Mouse (Mus musculus): ENCODE measurements around the gene Tbcd.

The Tbcd gene

DNA sequence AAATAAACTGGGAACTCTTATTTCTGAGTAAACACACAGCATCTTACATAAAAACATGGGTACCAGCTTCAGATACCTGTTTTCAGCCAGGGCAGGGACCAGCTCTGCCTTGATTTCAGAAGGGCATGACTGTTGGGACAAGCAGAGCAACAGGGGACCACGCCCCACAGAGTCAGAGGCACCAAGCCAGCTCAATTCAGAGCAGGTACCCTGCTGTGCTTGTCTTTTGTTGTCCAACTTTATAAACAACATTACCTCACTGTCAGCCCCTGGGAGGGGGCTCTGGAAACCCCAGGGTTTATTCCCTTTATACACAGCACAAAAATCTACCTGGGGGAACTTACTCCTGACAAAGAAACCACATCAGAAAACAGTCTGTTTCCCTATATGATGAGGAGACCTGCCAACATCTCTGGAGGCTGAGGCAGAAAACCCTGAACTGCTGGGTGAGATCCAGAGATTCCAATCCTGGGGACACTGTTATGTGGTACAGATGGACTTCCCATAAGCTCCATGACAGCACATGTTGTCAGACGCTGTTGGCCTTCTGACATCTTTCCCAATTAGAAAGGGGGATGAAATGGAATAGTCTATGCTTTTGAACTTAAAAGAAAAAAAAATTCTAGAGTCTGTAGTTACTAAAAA, 189.9 kb downstream of the Tbcd start:
- no peak for TF ChIP-seq GATA4 (IDR thresholded peaks at IDR 0.05; ENCODE audit: insufficient replicate concordance, low read length)

DNA sequence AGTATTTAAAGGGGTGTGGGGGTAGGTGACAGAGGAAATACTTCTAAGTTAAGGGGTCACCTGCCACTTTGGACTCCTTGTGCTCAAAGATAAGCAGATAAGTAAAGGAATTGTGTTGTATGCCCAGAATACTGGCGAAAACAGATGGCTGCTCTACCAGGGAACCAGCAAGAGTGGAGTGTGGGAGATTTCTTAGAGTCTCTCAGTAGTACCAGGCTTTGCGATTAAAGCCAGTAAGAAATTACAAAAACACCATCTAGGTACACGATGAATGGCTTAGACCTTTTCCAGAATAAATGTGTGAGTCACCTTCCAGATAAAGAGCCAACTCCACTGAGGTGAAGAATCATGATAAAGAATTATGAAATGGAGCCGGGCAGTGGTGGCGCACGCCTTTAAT, 193.6 kb downstream of the Tbcd start:
- TF ChIP-seq GATA4 (IDR thresholded peaks at IDR 0.05; ENCODE audit: insufficient replicate concordance, low read length): no peak

DNA sequence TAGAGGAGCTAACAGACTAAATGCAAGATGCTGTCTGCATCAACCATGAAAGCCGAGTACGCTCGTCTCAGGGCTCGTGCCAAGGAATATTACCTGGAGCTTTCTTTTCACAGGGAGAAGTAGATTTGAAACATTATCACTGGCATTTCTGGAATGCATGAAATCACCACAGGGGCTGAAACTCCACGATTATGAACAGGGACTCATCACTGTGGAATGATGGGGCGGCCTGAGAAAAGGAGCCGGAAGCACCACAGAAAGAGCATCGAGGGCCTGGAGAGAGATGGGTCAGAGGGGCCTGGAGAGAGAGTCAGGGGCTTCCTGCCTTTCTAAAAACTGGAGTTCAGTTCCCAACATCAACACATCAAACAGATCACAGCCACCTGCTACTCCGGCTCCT, 195.6 kb downstream of the Tbcd start:
- TF ChIP-seq GATA4 (IDR thresholded peaks at IDR 0.05; ENCODE audit: insufficient replicate concordance, low read length): no peak

DNA sequence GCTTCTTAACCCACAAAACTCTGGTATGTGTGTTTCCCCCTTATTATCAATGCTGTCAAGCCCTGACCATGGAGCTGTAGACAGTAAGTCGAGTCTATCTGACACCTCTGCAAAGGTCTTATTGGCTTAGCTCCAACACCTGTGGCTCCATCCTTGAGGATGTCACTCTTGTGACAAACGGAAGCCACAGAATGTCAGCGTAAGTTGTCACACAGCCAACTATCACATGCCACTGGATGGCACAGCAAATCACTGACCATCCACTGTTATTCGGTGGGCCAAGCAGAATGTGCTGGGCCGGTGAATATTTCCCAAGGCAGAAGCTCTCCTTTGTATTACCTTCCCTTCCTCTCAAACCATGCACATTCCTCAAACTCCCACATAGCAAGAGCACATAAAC, 196.4 kb downstream of the Tbcd start:
- TF ChIP-seq GATA4 (IDR thresholded peaks at IDR 0.05; ENCODE audit: insufficient replicate concordance, low read length): no peak

DNA sequence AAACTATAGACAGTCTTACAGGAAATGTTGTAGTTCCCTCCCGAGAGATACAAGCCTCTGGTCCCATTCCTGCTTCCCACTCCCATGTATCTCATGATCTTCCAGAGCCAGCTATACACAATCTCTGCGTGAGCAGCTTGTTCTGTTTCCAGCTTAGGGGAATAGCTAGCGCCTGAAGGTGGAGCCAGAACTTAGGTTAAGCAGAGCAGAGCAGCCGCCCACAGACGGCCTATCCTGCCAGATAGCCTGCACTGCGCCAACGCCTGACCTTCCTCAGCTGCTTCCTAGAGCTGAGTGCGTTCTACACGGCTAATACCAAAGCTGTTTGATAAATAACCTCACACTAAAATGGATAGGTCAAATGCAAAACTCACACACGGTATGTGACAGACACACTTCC, 198.2 kb downstream of the Tbcd start:
- TF ChIP-seq GATA4 (IDR thresholded peaks at IDR 0.05; ENCODE audit: insufficient replicate concordance, low read length): no peak

DNA sequence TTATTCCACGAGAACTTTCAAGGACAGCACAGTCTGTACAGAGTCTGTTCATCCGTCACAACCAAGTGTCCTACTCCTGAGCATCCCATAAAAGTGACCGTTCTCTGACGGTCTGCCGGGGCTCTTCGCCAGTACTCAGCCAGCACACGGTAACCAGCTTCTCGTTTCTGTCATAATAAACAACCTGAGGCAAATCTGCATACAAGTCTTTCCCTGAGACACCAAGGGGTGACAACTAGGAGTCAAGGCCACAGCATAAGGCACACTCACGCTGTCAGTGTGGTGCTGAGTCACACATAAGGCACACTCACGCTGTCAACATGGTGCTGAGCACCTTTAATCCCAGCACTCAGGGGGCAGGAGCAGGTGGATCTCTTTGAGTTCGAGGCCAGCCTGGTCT, 198.9 kb downstream of the Tbcd start:
- no peak for TF ChIP-seq GATA4 (IDR thresholded peaks at IDR 0.05; ENCODE audit: insufficient replicate concordance, low read length)

DNA sequence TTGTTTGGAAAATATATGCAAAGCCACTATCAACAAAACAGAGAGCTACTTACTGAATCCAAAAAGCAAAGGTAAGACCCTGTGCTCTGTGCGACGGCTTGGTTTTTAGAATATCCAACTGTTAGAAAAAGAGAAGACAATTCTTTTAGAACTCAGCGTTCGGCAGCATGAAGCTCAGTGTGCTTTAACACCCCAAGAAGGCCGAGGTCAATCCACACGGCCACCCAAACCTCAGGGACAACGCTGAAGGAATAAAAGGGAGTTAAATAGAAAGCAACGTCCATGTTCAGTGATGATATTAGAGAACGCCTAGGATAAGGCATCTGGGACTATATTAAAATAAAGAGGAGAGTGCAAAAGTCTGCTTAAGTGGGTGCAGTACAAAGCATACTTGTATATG, 199.8 kb downstream of the Tbcd start:
- no peak for TF ChIP-seq GATA4 (IDR thresholded peaks at IDR 0.05; ENCODE audit: insufficient replicate concordance, low read length)

DNA sequence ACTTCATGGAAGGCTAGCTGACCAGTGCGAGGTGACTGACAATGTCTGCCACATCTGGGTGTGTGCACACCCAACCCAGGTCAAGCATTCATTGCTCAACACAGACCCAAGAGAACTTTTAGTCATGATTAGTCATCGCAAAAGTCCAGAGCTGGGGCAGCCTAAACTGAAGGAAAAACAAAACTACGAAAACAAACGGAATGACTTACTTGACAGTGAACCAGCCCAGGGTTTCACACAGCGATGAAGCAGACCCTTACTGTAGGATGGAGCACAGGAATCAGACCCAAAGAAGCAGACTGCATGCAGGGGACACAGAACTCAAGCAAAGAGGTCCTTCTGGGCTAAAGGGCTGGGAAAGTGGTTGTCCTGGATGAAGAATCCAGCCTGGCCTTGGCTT, 200.2 kb downstream of the Tbcd start:
- no peak for TF ChIP-seq GATA4 (IDR thresholded peaks at IDR 0.05; ENCODE audit: insufficient replicate concordance, low read length)

DNA sequence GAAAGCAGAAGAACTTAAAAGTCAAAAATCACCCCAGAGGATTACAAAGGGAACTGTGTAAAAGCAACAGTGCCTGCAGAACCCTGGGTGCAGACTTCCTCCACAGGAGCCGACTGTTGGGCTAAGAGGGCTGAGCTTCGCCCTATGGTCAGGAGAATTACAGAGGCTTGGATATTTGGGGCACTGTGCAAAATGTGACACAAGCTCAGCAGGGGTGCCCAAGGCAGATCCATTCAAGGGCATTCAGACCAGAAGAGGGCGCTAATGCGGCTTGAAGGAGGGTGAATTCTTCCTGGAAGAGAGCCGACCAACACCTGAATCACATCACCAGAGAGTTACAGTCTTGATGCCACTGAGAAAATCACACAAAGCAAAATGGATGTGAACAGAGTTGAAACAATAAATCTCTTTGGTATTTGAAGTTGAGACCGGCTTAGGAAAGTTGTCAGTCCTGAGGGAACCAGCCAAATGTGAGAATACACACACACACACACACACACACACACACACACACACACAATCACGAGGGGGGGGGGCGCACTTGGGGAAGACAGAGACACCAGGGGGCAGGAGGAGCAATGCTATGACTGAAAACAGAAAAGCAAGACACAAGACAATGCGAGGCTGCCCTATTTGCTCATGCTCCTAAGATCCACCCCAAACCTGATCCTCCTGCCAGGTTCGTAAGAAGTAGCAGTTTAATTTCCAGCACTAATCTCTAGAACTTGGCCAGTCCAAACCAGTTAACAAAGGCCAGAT, 201.0 kb downstream of the Tbcd start:
- TF ChIP-seq GATA4 (IDR thresholded peaks at IDR 0.05; ENCODE audit: insufficient replicate concordance, low read length): no peak

DNA sequence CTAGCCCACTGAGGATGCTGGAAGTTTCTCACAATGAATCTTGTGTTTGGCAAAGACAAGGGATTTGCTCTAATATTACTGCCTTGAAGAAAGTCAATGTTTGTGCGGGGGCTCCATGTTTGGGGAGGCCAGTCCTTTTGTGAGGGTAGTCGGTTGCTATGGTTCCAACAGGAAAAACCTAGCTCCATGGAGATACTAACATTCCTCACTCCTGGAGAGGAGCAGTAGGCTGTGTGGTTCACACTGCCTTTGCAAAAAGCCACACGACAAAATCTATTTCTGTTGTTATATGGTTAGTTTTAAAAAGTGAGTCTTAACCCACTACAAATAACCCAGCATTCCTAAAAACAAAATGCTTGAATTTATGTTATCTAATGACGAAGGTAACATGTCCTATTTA, 201.9 kb downstream of the Tbcd start:
- no peak for TF ChIP-seq GATA4 (IDR thresholded peaks at IDR 0.05; ENCODE audit: insufficient replicate concordance, low read length)

DNA sequence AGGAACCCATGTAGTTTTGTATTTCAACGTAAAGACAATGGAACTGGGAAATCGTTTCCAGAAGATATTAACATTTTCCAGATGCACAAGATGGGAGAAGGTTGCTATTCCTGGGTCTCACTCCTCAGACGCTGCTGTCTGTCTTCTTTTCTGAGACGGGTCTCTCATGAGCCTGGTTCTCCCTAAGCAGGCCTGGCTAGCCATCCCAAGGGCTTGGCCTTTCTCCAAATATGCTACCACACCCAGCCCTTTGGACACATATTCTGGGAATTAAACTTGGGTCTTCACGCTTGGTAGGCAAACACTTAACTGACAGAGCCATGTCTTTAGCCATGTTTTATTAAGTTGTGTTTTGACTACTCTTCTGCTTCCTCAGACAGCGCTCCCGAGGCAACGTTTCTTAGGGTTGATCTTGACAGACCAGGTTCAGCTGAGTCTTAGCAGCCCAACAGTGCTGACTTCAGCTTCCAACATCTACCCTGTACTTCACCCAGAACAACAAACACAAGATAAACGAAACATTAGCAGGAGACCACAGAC, 202.7 kb downstream of the Tbcd start:
- no peak for TF ChIP-seq GATA4 (IDR thresholded peaks at IDR 0.05; ENCODE audit: insufficient replicate concordance, low read length)

DNA sequence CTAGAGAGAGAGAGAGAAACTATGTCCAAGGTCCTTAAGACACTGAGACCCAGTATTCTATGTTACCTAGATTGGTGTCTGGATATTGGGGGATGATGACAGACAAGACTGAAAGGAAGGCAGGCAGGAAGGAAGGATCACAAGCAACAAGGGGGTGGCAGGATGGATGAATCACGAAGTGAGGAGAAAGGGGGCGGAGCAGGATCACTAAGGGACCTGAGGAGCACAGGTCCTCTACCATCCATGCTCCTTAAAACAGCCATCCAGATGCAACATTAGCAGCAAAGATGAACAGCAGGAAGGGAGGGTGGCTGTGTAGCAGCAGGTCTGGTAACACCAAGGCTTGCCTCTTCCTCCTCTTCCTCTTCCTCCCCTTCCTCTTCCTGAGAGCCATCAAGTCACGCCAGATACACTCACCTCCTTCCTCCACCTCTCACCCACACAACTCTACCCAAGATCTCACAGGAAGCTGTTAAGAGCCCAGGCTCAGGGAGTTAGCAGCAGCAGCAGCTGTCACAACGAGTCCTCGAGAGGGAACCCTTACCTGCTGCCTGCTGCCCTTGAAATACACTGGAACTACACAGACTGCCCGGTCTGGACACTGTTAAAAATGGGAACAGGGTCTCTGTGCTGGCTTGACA, 203.5 kb downstream of the Tbcd start:
- TF ChIP-seq GATA4 (IDR thresholded peaks at IDR 0.05; ENCODE audit: insufficient replicate concordance, low read length): no peak

DNA sequence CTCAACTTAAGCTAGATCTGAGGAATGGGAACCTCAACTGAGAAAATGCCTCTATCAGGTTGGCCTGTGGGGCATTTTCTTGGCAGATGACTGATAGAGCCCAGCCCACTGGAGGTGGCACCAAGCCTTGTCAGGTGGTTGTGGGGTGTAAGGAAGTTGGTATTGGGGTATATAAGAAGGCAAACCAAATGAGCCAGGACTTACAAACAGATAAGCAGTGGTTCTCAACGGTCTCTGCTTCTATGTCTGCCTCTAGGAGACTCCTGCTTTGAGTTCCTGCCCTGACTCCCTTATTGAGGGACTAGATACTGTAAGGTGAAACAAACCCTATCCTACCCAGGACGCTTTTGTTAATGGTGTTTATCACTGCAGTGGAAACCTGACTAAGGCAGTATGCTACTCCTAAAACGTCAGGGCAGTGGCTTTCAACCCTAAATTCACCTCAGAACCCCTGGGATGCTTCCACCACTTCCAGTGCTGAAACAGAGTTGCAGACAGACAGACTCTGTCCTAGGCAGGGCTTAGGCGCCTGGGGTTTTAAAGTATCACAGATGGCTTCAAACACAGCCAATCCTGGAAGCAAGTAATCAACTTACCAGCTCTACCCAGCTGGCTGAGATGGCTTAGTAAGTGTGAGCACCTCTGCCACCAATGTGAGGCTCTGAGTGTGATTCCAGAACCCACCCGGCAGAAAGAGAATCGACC, 204.2 kb downstream of the Tbcd start:
- TF ChIP-seq GATA4 (IDR thresholded peaks at IDR 0.05; ENCODE audit: insufficient replicate concordance, low read length): no peak

DNA sequence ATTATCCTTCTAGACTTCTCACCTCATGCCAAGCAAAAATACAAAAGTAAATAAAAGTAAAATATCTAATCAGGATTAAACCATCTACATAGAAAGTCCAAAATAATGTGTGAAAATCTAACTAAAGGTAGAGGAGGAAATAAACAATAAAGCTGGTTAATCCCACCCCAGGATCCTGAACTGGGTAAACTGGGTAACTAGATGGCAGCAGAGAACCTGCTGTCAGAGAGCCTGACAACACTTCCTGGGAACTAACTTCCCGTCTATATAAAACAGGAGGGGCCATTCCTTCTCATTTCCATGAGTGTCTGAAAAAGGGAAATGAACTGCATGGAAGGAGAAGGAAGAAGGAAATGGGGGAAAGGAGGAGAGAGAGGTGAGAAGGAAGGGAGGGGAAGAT, 206.4 kb downstream of the Tbcd start:
- TF ChIP-seq GATA4 (IDR thresholded peaks at IDR 0.05; ENCODE audit: insufficient replicate concordance, low read length): no peak

DNA sequence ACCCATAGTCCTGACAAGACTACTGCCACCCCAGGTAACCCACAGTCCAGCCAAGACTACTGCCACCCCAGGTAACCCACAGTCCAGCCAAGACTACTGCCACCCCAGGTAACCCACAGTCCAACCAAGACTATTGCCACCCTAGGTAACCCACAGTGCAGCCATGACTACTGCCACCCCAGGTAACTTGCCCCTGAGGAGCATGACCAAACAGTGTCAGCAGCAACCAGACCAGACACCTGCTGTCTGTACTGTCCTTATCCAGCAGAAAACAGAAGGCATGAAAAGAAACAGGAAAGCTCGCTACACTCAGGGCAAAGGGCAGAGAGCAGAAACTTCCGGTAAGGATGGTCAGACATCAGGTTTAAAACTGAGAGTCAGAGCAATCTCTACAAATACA, 209.4 kb downstream of the Tbcd start:
- no peak for TF ChIP-seq GATA4 (IDR thresholded peaks at IDR 0.05; ENCODE audit: insufficient replicate concordance, low read length)
